Mouse (Mus musculus): ENCODE results near the gene Mybph.

GRCm38 (mm10) chr1:134245004-134245717, 51.9 kb downstream of the Mybph start:
- TF ChIP-seq POLR2A (IDR thresholded peaks at IDR 0.05; ENCODE audit: borderline replicate concordance, insufficient read depth, low read length) (no peak), CTCF (IDR thresholded peaks at IDR 0.05; ENCODE audit: borderline replicate concordance, insufficient read depth, low read depth, low read length) (no peak)
